Mouse (Mus musculus) gastrocnemius, postnatal 14 days (tissue): ENCODE data around the gene Cd47. TPM values are rescaled to one million over a fixed set of nuclear protein-coding genes. Genes with fewer than 3 reads are reported as not detected.
"Not testable (repeated sequence)": the region's sequence is repeated elsewhere in the genome, so short reads cannot be mapped to it uniquely, and the experiment has no call there.

Experiments used
- DNase-seq: peaks from one replicate; pipeline ENCODE4 v3.0.0; 2021; ENCODE audit warnings: mixed read lengths
- intact Hi-C: fragments of 180-260 bp; cut with DNase I; formaldehyde crosslinking; loops from one replicate; pipeline ENCODE4 v1.15.1; 2025; ENCODE audit warnings: low total_unique reads
- total RNA-seq, 2 experiments: library from RNA; stranded (reverse); gene quantifications; 2 replicates each; pipeline ENCODE4 v1.2.3; 2021

Gene Cd47
- total RNA-seq, 2 experiments from 2014 or later = 34.8 to 37.3 TPM

GRCm38 (mm10) chr16:49818146-49818545 lies 17.8 kb downstream of the Cd47 start:
- no peak for DNase-seq
- intact Hi-C loops = no loop called here

GRCm38 (mm10) chr16:49818627-49819026 lies 18.3 kb downstream of the Cd47 start:
- intact Hi-C loops = no loop called here
- no peak for DNase-seq

- intact Hi-C loops = no loop called here
- DNase-seq = no peak
These were observed 19.2 kb downstream of the Cd47 start for GRCm38 (mm10) chr16:49819494-49819893.

- intact Hi-C loops, DNase-seq: not testable (repeated sequence)
These were observed 30.6 kb downstream of the Cd47 start for GRCm38 (mm10) chr16:49830911-49831310.

- intact Hi-C loops = no loop called here
- no peak for DNase-seq
These were observed 32.0 kb downstream of the Cd47 start for GRCm38 (mm10) chr16:49832339-49832738.

- DNase-seq = no peak
- intact Hi-C loops = no loop called here
These were observed 33.9 kb downstream of the Cd47 start for GRCm38 (mm10) chr16:49834130-49834693.

GRCm38 (mm10) chr16:49836634-49837164 lies 36.4 kb downstream of the Cd47 start:
- intact Hi-C loops = no loop called here
- no peak for DNase-seq

GRCm38 (mm10) chr16:49838923-49839322 lies 38.6 kb downstream of the Cd47 start:
- DNase-seq = no peak
- intact Hi-C loops = no loop called here

GRCm38 (mm10) chr16:49839681-49840535 lies 39.6 kb downstream of the Cd47 start:
- DNase-seq = no peak
- intact Hi-C loops = no loop called here

- intact Hi-C loops = no loop called here
- DNase-seq = no peak
These were observed 43.4 kb downstream of the Cd47 start for GRCm38 (mm10) chr16:49843723-49844122.

- intact Hi-C loops = no loop called here
- no peak for DNase-seq
These were observed 47.1 kb downstream of the Cd47 start for GRCm38 (mm10) chr16:49847224-49848003.

- intact Hi-C loops = no loop called here
- no peak for DNase-seq
These were observed 48.3 kb downstream of the Cd47 start for GRCm38 (mm10) chr16:49848651-49849050.

- no peak for DNase-seq
- intact Hi-C loops = loop anchor here (10.0 kb wide), 1 partner anchor 348 kb away; no protein-coding TSS in a partner anchor
These were observed 52.6 kb downstream of the Cd47 start for GRCm38 (mm10) chr16:49852940-49853339.

GRCm38 (mm10) chr16:49853633-49854032 lies 53.3 kb downstream of the Cd47 start:
- DNase-seq = no peak
- intact Hi-C loops = loop anchor here (10.0 kb wide), 1 partner anchor 349 kb away; no protein-coding TSS in a partner anchor

GRCm38 (mm10) chr16:49854194-49854593 lies 53.9 kb downstream of the Cd47 start:
- DNase-seq = no peak
- intact Hi-C loops = loop anchor here (10.0 kb wide), 1 partner anchor 349 kb away; no protein-coding TSS in a partner anchor

GRCm38 (mm10) chr16:49854931-49855835 lies 54.9 kb downstream of the Cd47 start:
- intact Hi-C loops = loop anchor here (10.0 kb wide), 1 partner anchor 350 kb away; no protein-coding TSS in a partner anchor
- DNase-seq = peak; percentile 95

- no peak for DNase-seq
- intact Hi-C loops = loop anchor here (10.0 kb wide), 1 partner anchor 351 kb away; no protein-coding TSS in a partner anchor
These were observed 55.6 kb downstream of the Cd47 start for GRCm38 (mm10) chr16:49855836-49856503.

- DNase-seq = no peak
- intact Hi-C loops = loop anchor here (10.0 kb wide), 1 partner anchor 352 kb away; no protein-coding TSS in a partner anchor
These were observed 56.3 kb downstream of the Cd47 start for GRCm38 (mm10) chr16:49856661-49857060.
